Mouse (Mus musculus) thymus, postnatal 10 days (tissue): ENCODE measurements around the gene Adgrl3.
"Not testable (repeated sequence)": the region's sequence is repeated elsewhere in the genome, so short reads cannot be mapped to it uniquely, and the experiment has no call there.

Experiments used
- DNase-seq, 2 experiments: peaks; one replicate each; pipeline ENCODE4 v3.0.0; 2021; ENCODE audit warnings: low spot score in 2 of 2

Gene Adgrl3

DNA sequence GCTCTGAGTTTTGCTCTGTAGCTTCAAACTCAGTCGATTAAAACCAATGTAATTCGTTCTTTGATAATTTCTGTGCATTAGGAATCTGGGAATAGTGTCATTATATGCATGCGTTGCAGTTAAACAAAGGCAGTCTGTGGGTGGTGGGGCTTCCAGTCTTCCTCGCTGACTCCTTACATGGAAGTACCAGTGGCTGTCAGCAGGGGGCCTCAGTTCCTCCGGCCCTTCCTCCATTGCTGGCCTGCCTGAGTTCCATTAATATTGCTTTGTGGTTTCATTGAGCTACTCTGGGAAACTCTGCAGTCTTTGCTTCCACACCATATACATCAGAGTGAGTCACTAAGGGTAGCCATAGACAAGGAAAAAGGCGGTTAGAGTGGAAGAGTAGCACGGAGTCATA lies 356.1 kb downstream of the Adgrl3 start:
- DNase-seq, result no peak

DNA sequence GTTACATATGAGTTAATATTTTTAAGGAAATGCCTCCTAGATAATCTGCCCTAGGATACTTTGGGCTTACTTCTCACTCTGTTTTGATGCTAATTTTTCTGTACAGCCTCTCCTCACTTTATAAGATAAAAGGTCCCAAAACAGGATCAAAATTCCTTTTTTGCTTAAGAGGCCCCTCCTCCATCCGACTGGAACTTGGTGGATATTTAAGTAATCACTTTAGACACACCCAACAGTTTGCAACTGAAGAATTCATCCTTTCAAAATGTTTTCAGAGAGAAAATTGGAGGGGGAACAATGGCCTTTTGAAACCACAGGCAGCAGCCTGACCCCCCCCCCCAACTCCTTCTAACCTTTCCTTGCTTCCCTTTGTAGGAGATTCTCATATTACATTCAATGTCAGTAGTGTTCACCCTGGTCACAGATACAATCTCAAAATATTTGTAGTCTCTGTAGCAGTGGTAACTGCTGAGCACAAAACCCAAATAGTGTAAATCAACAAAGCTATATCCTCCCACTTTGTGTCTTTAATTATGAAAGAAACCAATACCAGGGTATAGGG lies 385.7 kb downstream of the Adgrl3 start:
- DNase-seq, result no peak

DNA sequence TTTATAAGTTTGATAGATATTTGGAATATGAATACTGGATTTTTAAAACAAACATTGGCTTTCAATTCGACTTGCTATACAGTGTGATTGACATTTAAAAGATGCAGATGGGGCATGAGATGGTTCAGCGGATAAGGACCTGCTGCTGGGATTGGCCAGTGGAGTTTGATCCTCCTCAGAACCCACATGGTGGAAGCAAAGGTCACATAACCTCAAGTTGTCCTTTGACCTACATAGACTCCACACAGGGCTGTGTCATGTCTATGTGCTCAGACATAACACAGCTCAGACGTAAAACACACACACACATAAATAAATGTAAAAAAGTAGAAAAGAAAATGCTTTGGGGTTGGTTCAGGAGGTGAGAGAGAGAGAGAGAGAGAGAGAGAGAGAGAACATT lies 397.4 kb downstream of the Adgrl3 start:
- no peak for DNase-seq

DNA sequence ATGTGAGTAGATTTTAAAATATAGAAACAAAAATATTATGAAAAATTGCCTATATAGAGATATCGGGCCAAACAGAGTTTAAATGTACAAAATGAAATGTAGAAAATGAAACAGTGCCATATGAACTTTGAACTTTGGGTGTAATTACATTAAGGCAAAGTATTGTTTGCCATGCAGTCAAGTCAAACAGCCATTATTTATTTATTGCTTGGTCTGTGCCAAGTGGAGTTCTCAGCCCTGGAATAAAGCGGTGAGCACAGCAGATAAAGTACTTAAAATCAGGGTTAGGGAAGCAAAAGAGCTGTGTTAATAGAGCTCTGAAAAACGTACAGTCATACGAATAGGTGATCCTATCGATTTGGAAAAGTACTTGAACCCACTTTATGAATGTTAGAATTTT lies 407.5 kb downstream of the Adgrl3 start:
- no peak for DNase-seq

DNA sequence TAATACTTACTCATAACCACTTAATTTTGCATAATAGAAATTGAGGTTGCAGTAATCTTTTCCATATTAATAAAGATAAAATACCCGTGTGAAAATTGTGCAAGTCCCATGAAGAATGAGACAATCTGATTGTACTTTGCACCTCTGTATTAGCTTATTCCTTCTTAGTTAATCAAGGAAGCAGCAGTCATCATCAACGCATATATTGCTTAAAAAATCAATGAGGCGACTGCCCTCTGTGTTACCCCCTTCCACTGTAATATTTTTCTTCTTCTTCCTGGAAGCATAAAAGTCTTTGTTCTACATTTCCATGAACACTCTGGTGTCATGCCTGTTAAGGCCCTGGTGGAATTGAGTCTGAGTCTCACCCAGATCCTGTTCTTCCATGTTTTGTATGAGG lies 416.4 kb downstream of the Adgrl3 start:
- no peak for DNase-seq

DNA sequence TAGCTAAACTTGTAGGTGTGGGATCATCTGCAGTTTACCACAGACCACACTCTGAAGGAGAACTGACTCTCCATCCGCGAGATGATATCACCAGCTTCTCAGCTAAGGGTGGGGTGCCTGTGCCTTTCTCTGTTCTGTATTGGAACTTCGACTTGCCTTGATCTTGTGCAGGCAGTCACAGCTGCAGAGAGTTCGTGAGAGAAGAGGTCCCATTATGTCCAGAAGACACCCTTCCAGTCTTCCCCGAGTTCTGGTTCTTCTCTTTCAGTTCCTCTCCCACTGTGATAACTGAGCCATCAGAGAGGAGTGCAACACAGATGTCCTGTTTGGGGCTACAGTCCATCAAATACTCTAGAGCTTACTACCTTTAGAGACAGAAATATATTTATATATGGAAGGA lies 422.2 kb downstream of the Adgrl3 start:
- no peak for DNase-seq

DNA sequence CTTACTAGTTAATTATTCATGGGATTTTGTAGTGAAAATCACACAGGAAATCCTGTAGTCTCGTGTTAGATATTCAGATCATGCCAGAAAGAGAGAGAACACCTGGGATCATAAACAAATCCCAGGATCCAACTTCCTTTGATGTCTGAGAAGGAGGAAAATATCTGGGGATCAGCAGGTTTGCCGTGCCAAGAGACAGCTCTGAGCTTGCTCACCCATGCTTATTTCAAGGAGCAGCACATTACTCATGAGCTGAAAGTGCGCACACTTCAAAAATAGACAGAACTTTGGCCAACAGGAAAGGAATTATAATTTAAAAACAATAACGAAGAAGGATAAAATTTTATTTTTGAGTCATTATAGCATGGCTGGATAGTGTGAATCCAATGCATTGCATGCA lies 446.0 kb downstream of the Adgrl3 start:
- DNase-seq, result no peak

DNA sequence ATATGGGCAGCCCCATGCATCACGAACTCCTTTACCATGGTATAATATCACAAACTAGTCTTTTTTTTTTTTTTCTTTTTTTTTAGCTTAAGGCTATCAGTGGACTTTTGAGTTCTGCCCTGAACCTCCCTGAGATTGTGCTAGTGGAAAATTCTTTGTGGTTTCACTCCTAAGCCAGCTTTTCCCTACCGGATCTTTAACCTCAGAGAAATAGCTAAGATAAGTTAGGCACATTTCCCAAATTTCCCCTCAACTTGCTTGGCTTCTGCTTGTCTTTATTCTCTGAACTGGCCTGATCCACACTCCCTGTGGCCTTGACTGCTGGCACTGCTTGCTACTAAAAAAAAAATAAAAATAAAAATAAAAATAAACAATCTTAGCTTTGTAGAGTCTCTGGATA lies 454.7 kb downstream of the Adgrl3 start:
- no peak for DNase-seq

DNA sequence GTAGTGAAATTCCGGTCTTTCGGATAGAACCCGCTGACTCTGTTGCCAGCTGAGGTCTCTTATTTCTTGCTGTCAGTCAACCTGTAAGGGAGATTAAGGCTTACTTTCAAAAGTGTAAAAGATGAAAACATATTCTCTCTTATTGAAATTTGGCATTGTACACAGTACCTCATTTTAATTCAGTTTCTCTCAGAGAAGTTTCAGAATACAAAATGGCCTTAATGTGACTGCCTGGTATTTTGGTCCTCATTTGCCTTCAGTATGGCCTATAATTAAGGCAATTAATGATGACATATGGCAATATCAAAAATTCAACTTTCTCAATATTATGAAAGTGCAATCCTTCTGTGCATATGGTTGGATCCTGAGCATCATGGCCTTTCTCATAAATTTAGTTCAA lies 455.5 kb downstream of the Adgrl3 start:
- DNase-seq, result no peak

DNA sequence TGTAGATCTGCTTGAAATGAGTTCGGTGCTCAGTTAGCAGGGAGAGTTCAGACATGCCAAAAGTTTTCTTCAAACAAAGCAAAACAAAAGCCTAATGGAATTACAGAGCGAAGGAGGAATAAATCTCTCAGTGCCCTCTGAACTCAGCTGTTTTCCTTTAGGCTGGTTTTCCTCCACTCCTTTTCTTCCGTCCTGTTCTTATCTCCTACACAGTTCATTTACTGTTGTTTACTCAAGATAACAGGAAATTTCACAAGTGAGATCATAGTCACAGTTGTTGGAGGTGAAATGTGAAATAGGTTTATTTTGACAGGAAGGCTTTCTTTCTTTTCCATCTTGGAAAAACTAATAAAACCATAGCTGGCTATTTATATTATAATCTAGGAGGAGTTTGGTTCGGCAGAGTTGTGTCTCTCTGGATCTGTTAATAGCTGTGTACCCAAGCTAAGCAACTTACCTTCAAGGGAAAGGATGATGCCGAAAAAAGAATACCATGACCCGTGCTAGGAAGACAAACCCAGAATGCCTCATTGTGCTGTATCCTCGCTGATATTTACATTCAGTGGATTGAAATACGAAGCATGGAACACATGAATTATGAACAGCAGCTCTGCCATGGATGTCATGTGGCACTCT lies 456.2 kb downstream of the Adgrl3 start:
- no peak for DNase-seq

DNA sequence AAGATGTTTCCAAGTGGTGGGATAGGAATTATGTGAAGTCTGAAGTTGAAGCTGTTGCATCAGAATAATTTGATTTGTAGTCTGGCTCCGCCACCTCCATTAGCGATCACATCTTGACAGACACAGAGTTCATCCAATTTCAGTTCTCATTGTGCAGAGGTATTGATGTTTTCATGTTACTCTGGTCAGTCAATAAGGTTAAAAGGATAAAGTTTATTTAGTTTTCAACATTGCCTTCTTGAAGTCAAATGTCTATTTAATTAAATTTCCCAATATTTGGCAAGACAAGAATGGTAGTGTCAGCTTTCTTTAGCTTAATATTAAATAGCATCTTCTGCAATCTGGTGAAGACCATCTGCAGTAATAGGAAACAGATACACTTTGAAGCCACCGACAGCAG lies 461.0 kb downstream of the Adgrl3 start:
- DNase-seq, result no peak

DNA sequence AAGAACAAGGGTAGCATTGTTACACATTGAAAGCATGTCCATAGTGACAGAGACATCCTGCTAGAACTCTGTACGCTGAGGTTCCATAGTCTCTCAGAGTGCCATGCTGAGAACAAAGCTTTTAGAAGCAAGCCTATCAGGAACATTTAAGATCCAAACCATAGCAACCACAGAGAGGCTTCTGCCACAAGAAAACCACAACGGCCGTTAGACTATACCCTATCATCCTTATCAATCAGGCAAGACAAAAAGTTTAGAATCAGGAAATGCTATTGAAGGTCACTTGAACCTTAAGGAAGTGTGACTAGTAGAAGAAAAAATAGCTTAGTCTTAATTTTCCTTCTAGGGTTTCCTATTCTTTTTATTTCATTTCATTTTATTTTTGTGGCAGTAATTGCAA lies 464.0 kb downstream of the Adgrl3 start:
- no peak for DNase-seq

DNA sequence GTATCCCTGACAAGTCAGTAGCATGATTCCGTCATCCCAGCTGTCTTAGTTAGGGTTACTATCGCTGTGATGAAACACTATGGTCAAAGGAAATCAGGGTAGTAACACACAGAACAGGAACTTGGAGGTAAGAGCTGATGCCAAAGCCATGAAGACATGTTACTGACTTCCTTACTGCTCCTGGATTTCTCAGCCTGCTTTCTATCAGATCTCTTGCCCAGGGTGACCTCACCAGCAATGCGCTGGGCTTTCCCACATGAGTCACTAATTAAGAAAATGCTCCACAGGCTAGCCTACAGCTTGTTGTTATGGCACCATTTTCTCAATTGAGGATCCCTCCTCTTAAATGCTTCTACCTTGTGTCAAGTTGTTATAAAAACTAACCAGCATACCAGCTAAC lies 481.1 kb downstream of the Adgrl3 start:
- no peak for DNase-seq

DNA sequence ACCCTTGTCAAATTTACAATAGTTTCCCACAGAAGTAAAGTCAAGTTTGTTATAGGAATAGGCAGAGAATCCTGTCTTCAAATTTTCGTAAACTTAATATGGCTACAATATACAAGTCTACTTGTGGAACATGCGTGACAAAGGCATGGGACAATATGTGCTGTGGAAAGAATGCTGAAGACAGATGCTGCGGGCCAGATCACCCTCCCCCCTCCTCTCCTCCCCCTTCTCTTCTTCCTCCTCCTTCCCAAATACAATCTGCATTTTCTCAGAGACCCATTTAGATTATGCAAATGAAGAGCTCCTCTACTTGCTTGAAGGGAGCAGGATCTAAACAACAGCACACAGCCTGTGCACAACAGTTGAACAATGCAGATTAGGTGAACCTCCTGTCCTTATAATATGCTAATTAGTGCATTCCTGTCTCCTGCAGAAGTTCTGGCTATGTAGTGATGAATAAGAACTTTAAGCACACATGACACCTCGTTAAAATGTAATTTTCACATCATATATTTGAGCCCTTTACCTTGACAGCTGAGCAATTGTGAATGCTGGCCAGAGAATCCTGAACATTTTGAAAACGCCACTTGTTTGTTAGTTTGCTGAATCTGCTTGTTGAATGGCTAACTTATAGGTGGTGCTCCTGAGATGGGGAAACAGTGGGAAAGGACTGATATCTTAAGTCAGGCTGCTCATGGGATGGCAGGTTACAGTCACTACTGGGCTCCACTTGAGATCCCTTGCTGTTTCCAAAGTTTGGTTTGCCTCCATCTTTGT lies 499.0 kb downstream of the Adgrl3 start:
- no peak for DNase-seq

DNA sequence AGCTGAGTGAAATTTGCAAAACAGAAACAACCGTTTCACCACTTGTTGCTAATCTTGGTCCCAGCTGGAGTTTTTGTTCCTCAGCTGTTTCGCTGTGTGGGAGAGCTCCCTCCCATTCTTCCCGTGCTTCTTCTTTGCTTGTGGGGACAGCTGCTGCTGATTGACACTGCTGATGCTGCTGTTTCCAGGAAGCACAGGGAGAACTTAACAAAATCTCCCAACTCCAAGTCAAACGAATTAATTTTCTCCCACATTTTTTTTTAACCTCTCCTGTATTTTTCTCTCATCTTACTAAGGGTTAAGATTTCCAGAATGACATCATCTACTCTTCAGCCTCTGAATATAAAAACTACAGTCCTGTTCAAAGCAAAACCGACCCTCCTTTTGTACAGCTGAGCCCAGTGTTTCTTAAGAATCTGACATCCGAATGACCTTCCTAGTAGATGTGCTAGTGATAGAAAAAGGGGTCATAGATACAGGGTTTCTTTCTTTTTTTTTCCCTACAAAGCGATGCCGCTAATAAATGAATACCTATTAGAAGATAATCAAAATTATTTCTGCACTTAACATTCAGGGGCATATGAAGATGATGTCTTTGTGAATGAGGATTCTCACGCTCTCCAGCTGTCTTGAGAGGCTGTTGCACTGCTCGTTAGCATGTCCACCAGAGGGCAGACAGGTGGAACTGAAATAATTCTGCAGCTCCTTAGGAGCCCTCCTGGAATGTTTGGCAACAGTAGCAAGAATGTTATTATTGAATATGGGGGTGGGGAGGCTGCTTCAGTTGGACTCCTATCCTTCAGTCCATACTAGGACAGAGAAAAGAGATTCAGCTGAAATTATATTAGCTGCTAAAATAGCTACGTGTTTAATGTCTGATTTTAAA lies 499.8 kb downstream of the Adgrl3 start:
- DNase-seq, result no peak

DNA sequence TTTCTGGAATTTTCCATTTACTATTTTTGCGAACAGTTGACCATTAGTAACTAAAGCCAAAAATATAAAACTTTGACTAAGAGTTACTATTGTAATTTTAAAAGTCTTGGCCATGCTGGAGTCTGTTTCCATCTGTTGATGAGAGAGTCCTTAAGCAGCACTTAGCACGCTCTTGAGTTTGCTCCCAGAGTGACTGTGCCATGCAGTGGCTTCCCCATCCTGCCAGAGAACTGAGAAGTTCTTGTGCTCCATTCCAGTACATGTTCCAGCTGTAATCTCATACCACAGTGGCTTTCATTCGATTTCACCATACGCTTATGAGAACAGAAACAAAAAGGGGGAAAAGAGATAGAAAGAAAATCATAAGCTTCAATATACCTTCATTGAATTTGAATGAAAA lies 502.8 kb downstream of the Adgrl3 start:
- no peak for DNase-seq

DNA sequence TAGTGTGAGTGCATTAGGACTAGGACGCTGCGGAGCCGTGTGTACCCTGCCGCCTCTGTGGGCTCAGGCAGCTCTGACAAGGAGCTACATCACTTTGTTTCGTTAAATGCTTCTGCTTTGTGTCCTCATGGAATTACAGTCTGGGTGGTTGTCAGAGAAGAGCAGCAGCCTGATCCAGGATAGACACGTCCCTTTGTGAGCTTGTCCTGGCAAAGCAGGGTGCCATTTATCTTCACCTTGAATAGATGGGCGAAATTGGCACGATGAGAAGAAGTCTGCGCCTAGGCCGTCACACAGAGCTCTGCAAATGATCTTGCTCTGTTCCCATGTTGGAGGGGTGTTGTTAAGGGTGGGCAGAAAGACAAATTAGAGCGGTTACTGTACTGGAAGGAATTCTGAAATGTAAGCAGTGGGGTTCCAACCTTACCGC lies 504.6 kb downstream of the Adgrl3 start:
- no peak for DNase-seq

DNA sequence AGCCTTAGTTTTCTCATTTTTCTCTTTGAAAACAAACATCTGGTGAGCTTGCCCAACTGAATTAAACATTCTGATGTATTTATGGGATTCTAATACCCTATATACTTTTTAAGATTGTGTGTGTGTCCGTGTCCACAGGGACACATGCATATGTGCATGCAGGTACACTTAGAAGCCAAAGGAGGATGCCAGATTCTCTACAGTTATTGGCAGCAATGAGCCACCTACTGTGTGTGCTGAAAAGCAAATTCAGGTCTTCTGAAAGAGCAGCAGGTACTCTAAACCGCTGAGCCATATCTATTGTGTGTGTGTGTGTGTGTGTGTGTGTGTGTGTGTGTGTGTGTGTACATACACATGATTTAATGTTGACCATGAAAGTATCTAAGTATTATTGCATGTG lies 505.4 kb downstream of the Adgrl3 start:
- DNase-seq, result no peak

DNA sequence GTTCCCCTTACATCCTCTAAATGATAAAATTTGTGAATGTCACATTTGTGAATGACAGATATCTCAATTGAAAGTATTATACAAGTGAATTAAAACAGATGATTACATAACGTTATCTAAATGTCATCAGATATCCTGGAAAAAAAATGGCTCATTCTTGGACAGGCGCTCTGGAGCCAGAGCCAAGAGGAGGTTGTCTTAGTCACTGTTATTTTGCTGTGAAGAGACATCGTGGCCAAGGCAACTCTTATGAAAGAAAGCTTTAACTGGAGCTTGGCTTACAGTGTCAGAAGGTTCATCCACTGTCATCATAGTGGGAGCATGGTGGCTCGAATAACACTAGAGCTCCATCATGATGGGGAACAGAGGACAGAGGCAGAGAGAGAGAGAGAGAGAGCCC lies 511.7 kb downstream of the Adgrl3 start:
- no peak for DNase-seq

DNA sequence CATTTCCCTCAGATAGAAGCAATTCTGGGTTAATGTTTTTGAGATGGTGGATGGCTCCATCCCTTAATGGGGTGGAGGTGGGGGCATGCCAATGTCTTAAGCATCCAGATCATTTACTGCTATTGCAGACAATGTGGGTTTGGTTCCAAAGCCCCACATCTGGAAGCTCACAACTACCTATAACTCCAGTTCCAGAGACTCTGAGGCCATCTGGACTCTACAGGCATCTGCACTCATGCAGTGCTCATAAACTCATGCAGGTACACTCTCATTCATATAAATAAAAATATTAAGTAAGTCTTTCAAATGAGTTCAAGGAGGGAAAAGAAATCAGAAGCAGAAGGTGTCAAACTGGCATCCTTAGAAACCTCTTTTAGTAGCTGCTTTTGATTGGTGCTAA lies 530.3 kb downstream of the Adgrl3 start:
- DNase-seq, result no peak

DNA sequence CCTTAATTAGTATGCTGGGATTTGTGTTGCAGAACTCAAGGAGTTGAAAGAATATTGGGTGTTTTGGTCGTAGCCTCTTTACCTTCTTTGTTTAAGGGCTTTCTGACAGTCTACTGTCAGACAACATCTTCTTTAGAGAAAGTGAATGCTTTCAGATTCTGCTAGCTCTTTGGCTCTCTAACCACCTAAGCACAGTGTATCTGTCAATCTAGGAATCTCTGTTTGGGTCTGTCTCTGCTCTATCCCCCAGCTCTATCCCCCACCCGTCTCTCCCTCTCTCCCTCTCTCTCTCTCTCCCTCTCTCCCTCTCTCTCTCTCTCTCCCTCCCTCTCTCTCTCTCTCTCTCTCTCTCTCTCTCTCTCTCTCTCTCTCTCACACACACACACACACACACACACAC lies 535.2 kb downstream of the Adgrl3 start:
- DNase-seq, result not testable (repeated sequence)

DNA sequence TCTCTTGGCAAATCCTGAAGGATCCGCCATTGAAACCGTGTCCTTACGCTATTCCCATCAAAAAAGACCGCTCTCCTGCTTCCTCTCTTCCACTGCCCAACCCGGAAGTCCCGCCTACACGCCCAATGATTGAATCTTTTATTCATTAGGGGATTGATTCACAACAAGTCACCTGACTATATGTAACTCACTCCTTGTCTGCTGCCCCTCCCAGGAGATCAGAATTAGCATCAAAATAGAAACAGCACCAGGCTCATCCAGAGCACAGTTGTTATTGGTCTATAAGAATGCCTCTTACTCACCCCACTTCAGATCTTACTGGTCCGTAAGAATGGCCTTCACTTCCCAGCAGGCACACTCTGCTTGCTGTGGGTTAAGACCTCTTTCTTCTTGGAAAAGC lies 536.1 kb downstream of the Adgrl3 start:
- no peak for DNase-seq
